Mouse (Mus musculus): ENCODE data around the gene Bglap. TPM values are rescaled to one million over a fixed set of nuclear protein-coding genes. Genes with fewer than 3 reads are reported as not detected.
A peak's percentile ranks its signal among the peaks of the same experiment; 100 is the strongest.
"Not testable (repeated sequence)": the region's sequence is repeated elsewhere in the genome, so short reads cannot be mapped to it uniquely, and the experiment has no call there.

Bglap gene
- polyA plus RNA-seq, 1 experiment: not detected

GRCm38 (mm10) chr3:88395742-88396141, 11.5 kb upstream of the Bglap start:
- Histone ChIP-seq H3K27ac (ENCODE audit: insufficient read depth, low read depth, low read length) (no peak overlapping the region), H3K4me3 (ENCODE audit: low read depth, low read length) (peak overlapping the region; percentile 8; the same call in 1 of the 2 replicates)

GRCm38 (mm10) chr3:88395288-88395687, 11.0 kb upstream of the Bglap start:
- WGBS: 93% methylated on average over 6 of the region's 6 CpGs
- H3K4me3 ChIP-seq (ENCODE audit: low read depth, low read length): peak overlapping the region; percentile 8; the same call in 1 of the 2 replicates

More at GRCm38 (mm10) chr3:88395742-88396141, 11.5 kb upstream of the Bglap start:
- Histone ChIP-seq H3K36me3 (ENCODE audit: control insufficient read depth, insufficient read depth, low read length) (peaks cover 13% of the 10 kb centered on the region; the same call in 1 of the 2 replicates), H3K27me3 (ENCODE audit: control insufficient read depth, insufficient read depth, low read length) (peaks cover 5% of the 10 kb centered on the region; the same call in 1 of the 2 replicates), H3K4me1 (ENCODE audit: control insufficient read depth, insufficient read depth, insufficient read length, low read length) (no peaks in the 10 kb centered on the region)
- TF ChIP-seq CTCF (IDR thresholded peaks at IDR 0.05; ENCODE audit: extremely low read depth, insufficient read length, insufficient replicate concordance, low read depth, low read length) (no peak), POLR2A (IDR thresholded peaks at IDR 0.05; ENCODE audit: low read depth, low read length) (no peak)
- WGBS: 83% methylated on average over 8 of the region's 8 CpGs

GRCm38 (mm10) chr3:88393776-88394375, 9.6 kb upstream of the Bglap start:
- Histone ChIP-seq H3K36me3 (ENCODE audit: control insufficient read depth, insufficient read depth, low read length) (peaks cover 8% of the 10 kb centered on the region), H3K4me3 (ENCODE audit: low read depth, low read length) (no peak overlapping the region), H3K27me3 (ENCODE audit: control insufficient read depth, insufficient read depth, low read length) (peaks cover 19% of the 10 kb centered on the region), H3K27ac (ENCODE audit: insufficient read depth, low read depth, low read length) (no peak overlapping the region), H3K4me1 (ENCODE audit: control insufficient read depth, insufficient read depth, insufficient read length, low read length) (no peaks in the 10 kb centered on the region)
- TF ChIP-seq CTCF (IDR thresholded peaks at IDR 0.05; ENCODE audit: extremely low read depth, insufficient read length, insufficient replicate concordance, low read depth, low read length): no peak
- TF ChIP-seq POLR2A (IDR thresholded peaks at IDR 0.05; ENCODE audit: low read depth, low read length): no peak
- WGBS: 83% methylated on average over 9 of the region's 9 CpGs

More at GRCm38 (mm10) chr3:88395288-88395687, 11.0 kb upstream of the Bglap start:
- TF ChIP-seq CTCF (IDR thresholded peaks at IDR 0.05; ENCODE audit: extremely low read depth, insufficient read length, insufficient replicate concordance, low read depth, low read length) (no peak), POLR2A (IDR thresholded peaks at IDR 0.05; ENCODE audit: low read depth, low read length) (no peak)
- H3K27ac ChIP-seq (ENCODE audit: insufficient read depth, low read depth, low read length): no peak overlapping the region
- H3K36me3 ChIP-seq (ENCODE audit: control insufficient read depth, insufficient read depth, low read length): peaks cover 12% of the 10 kb centered on the region
- no peaks in the 10 kb centered on the region for H3K4me1 ChIP-seq (ENCODE audit: control insufficient read depth, insufficient read depth, insufficient read length, low read length)
- H3K27me3 ChIP-seq (ENCODE audit: control insufficient read depth, insufficient read depth, low read length): peaks cover 9% of the 10 kb centered on the region

GRCm38 (mm10) chr3:88382383-88382782, 1.9 kb downstream of the Bglap start:
- not testable (repeated sequence) for H3K27me3 ChIP-seq (ENCODE audit: control insufficient read depth, insufficient read depth, low read length); H3K27ac ChIP-seq (ENCODE audit: insufficient read depth, low read depth, low read length); H3K4me1 ChIP-seq (ENCODE audit: control insufficient read depth, insufficient read depth, insufficient read length, low read length); H3K4me3 ChIP-seq (ENCODE audit: low read depth, low read length); H3K36me3 ChIP-seq (ENCODE audit: control insufficient read depth, insufficient read depth, low read length)
- WGBS: 59% methylated on average over 3 of the region's 7 CpGs

- WGBS: 14% methylated on average over 22 of the region's 22 CpGs
- H3K4me3 ChIP-seq (ENCODE audit: low read depth, low read length); H3K4me1 ChIP-seq (ENCODE audit: control insufficient read depth, insufficient read depth, insufficient read length, low read length); H3K27ac ChIP-seq (ENCODE audit: insufficient read depth, low read depth, low read length); H3K36me3 ChIP-seq (ENCODE audit: control insufficient read depth, insufficient read depth, low read length); H3K27me3 ChIP-seq (ENCODE audit: control insufficient read depth, insufficient read depth, low read length): not testable (repeated sequence)
Measured at GRCm38 (mm10) chr3:88381389-88382315, 2.6 kb downstream of the Bglap start.

- H3K36me3 ChIP-seq (ENCODE audit: control insufficient read depth, insufficient read depth, low read length); H3K4me3 ChIP-seq (ENCODE audit: low read depth, low read length); H3K27ac ChIP-seq (ENCODE audit: insufficient read depth, low read depth, low read length); H3K4me1 ChIP-seq (ENCODE audit: control insufficient read depth, insufficient read depth, insufficient read length, low read length); H3K27me3 ChIP-seq (ENCODE audit: control insufficient read depth, insufficient read depth, low read length): not testable (repeated sequence)
- 88% methylated on average over 5 of the region's 5 CpGs for WGBS
Measured at GRCm38 (mm10) chr3:88378599-88378998, 5.7 kb downstream of the Bglap start, which contains the start of gene Bglap2. Bglap2 (minus strand) TSS chr3:88378699.

- 31% methylated on average over 6 of the region's 7 CpGs for WGBS
- not testable (repeated sequence) for H3K27me3 ChIP-seq (ENCODE audit: control insufficient read depth, insufficient read depth, low read length); H3K36me3 ChIP-seq (ENCODE audit: control insufficient read depth, insufficient read depth, low read length); H3K27ac ChIP-seq (ENCODE audit: insufficient read depth, low read depth, low read length); H3K4me3 ChIP-seq (ENCODE audit: low read depth, low read length); H3K4me1 ChIP-seq (ENCODE audit: control insufficient read depth, insufficient read depth, insufficient read length, low read length)
Measured at GRCm38 (mm10) chr3:88376644-88377043, 7.6 kb downstream of the Bglap start.

- 11% methylated on average over 19 of the region's 19 CpGs for WGBS
- not testable (repeated sequence) for H3K4me3 ChIP-seq (ENCODE audit: low read depth, low read length); H3K27me3 ChIP-seq (ENCODE audit: control insufficient read depth, insufficient read depth, low read length); H3K27ac ChIP-seq (ENCODE audit: insufficient read depth, low read depth, low read length); H3K4me1 ChIP-seq (ENCODE audit: control insufficient read depth, insufficient read depth, insufficient read length, low read length); H3K36me3 ChIP-seq (ENCODE audit: control insufficient read depth, insufficient read depth, low read length)
Measured at GRCm38 (mm10) chr3:88375750-88376626, 8.3 kb downstream of the Bglap start.

GRCm38 (mm10) chr3:88372643-88373042, 11.6 kb downstream of the Bglap start, which contains the start of gene Bglap3:
Bglap3 (minus strand) TSS chr3:88372743.
- not testable (repeated sequence) for H3K27ac ChIP-seq (ENCODE audit: insufficient read depth, low read depth, low read length)

GRCm38 (mm10) chr3:88368511-88368910, 15.8 kb downstream of the Bglap start:
- not testable (repeated sequence) for H3K4me3 ChIP-seq (ENCODE audit: low read depth, low read length); H3K27ac ChIP-seq (ENCODE audit: insufficient read depth, low read depth, low read length); H3K36me3 ChIP-seq (ENCODE audit: control insufficient read depth, insufficient read depth, low read length); H3K4me1 ChIP-seq (ENCODE audit: control insufficient read depth, insufficient read depth, insufficient read length, low read length); H3K27me3 ChIP-seq (ENCODE audit: control insufficient read depth, insufficient read depth, low read length)
- WGBS: 91% methylated on average over 7 of the region's 7 CpGs

More at GRCm38 (mm10) chr3:88372643-88373042, 11.6 kb downstream of the Bglap start, which contains the start of gene Bglap3:
- not testable (repeated sequence) for H3K4me1 ChIP-seq (ENCODE audit: control insufficient read depth, insufficient read depth, insufficient read length, low read length); H3K36me3 ChIP-seq (ENCODE audit: control insufficient read depth, insufficient read depth, low read length); H3K4me3 ChIP-seq (ENCODE audit: low read depth, low read length); H3K27me3 ChIP-seq (ENCODE audit: control insufficient read depth, insufficient read depth, low read length)
- WGBS: 74% methylated on average over 9 of the region's 9 CpGs
